Mouse (Mus musculus) neural tube, postnatal 0 days (tissue): Measurements from ENCODE around the gene Prps1l1. TPM values are rescaled to one million over a fixed set of nuclear protein-coding genes. Genes with fewer than 3 reads are reported as not detected.

Experiments
- polyA plus RNA-seq: library from polyadenylated mRNA; unstranded; fragments of >200 nt; fragmentation: Nextera tagmentation; extraction: Ambion mirVana; gene quantifications from 2 replicates; pipeline ENCODE4 v1.2.1, GENCODE M21; 2015

Gene Prps1l1
- polyA plus RNA-seq = not detected in 2 replicates

GRCm38 (mm10) chr12:34984461-34984860, at the start of gene Prps1l1:
Gene Prps1l1 (plus strand): TSS chr12:34984761.

Other genes with a start within 250 kb of the Prps1l1 start
- gene Hdac9, start 67.7 kb upstream of the Prps1l1 start, polyA plus RNA-seq = 10.6 and 10.7 TPM in 2 replicates
- gene Snx13, start 62.4 kb downstream of the Prps1l1 start, polyA plus RNA-seq = 23.9 and 26.3 TPM in 2 replicates